Mouse (Mus musculus): ENCODE measurements around the gene Scube3.
A peak's percentile ranks its signal among the peaks of the same experiment; 100 is the strongest.

Gene Scube3

GRCm38 (mm10) chr17:28133193-28133592 lies 8.7 kb upstream of the Scube3 start:
- DNase-seq (ENCODE audit: low read depth, low spot score): peak; percentile 38

GRCm38 (mm10) chr17:28135496-28135895 lies 6.4 kb upstream of the Scube3 start:
- DNase-seq (ENCODE audit: low read depth, low spot score): no peak

- no peak for DNase-seq (ENCODE audit: low read depth, low spot score)
Measured at GRCm38 (mm10) chr17:28136266-28136665, 5.7 kb upstream of the Scube3 start.

GRCm38 (mm10) chr17:28138013-28138412 lies 3.9 kb upstream of the Scube3 start:
- no peak for DNase-seq (ENCODE audit: low read depth, low spot score)

- DNase-seq (ENCODE audit: low read depth, low spot score): no peak
Measured at GRCm38 (mm10) chr17:28138685-28139084, 3.3 kb upstream of the Scube3 start.

- no peak for DNase-seq (ENCODE audit: low read depth, low spot score)
Measured at GRCm38 (mm10) chr17:28140431-28141204, 1.3 kb upstream of the Scube3 start.

- DNase-seq (ENCODE audit: low read depth, low spot score): no peak
Measured at GRCm38 (mm10) chr17:28141205-28141650, 713 bp upstream of the Scube3 start.

- no peak for DNase-seq (ENCODE audit: low read depth, low spot score)
Measured at GRCm38 (mm10) chr17:28142700-28143610, 1.0 kb downstream of the Scube3 start.

GRCm38 (mm10) chr17:28143751-28144150 lies 1.8 kb downstream of the Scube3 start:
- peak; percentile 35 for DNase-seq (ENCODE audit: low read depth, low spot score)

GRCm38 (mm10) chr17:28144241-28144640 lies 2.3 kb downstream of the Scube3 start:
- no peak for DNase-seq (ENCODE audit: low read depth, low spot score)

- DNase-seq (ENCODE audit: low read depth, low spot score): peak; percentile 74
Measured at GRCm38 (mm10) chr17:28148288-28148687, 6.3 kb downstream of the Scube3 start.

GRCm38 (mm10) chr17:28149734-28150133 lies 7.8 kb downstream of the Scube3 start:
- no peak for DNase-seq (ENCODE audit: low read depth, low spot score)

GRCm38 (mm10) chr17:28150456-28150855 lies 8.5 kb downstream of the Scube3 start:
- no peak for DNase-seq (ENCODE audit: low read depth, low spot score)

GRCm38 (mm10) chr17:28153095-28153494 lies 11.2 kb downstream of the Scube3 start:
- no peak for DNase-seq (ENCODE audit: low read depth, low spot score)

- no peak for DNase-seq (ENCODE audit: low read depth, low spot score)
Measured at GRCm38 (mm10) chr17:28154970-28155369, 13.0 kb downstream of the Scube3 start.

- DNase-seq (ENCODE audit: low read depth, low spot score): no peak
Measured at GRCm38 (mm10) chr17:28160361-28160760, 18.4 kb downstream of the Scube3 start.

GRCm38 (mm10) chr17:28161310-28161881 lies 19.5 kb downstream of the Scube3 start:
- DNase-seq (ENCODE audit: low read depth, low spot score): no peak

GRCm38 (mm10) chr17:28163666-28164065 lies 21.7 kb downstream of the Scube3 start:
- DNase-seq (ENCODE audit: low read depth, low spot score): peak; percentile 81

- peak; percentile 89 for DNase-seq (ENCODE audit: low read depth, low spot score)
Measured at GRCm38 (mm10) chr17:28170460-28171305, 28.7 kb downstream of the Scube3 start.

- no peak for DNase-seq (ENCODE audit: low read depth, low spot score)
Measured at GRCm38 (mm10) chr17:28172690-28173089, 30.7 kb downstream of the Scube3 start.

Data from brain, adult 2 months (tissue).